Mouse (Mus musculus) liver, postnatal 0 days (tissue): ENCODE results near the gene Faim2.

ENCODE experiments used
- CTCF ChIP-seq: sonication (generic); IDR thresholded peaks from 2 replicates; pipeline ENCODE4 v1.5.1; 2016; ENCODE audit warnings: antibody characterized with exemption, low read depth
- EP300 ChIP-seq: IDR thresholded peaks from 2 replicates; pipeline ENCODE4 v1.6.1; 2016; ENCODE audit warnings: antibody characterized with exemption, low read depth, mild to moderate bottlenecking

DNA sequence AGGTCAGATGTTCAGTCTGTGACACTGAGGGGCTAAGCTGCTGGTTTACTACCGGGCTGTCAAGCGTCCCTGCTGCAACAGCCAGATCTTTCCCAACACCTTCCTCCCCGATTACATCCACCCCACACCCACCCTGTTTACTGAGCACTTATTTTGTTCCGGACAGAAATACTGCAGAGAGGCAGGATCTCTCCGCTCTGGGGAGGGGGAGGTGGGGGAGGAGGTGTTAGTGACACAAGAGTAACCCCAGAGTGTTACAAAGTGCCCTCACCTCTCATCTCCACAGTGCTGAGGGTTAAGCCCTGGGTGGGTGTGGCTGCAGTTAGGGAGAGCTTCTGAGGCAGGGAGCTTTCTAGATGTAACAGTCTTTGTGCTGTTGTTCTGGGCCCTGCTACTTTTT is 27.6 kb downstream of the Faim2 start:
- no peak for TF ChIP-seq EP300
- TF ChIP-seq CTCF: no peak
